ENCODE assay signal across 23 mouse cellular contexts in the genomic region with DNA sequence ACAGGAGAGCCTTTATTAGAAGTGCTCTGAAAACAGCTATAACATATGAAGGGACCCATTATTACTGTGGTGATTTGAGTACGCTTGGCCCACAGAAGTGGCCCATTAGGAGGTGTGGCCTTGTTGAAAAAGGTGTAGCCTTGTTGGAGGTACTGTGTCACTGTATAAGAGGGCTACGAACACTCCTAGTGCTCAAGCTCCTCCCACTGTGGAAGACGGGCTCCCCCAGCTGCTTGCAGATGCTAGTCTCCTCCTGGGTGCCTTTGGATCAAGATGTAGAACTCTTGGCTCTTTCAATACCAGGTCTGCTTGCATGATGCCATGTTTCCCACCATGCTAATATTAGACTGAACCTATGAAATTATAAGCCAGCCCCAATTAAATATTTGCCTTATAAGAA.
DNase-seq lines count a peak whose midpoint lies in the region; TF ChIP-seq lines count a peak whose summit lies in the region.
"Had no signal": no experiment of that assay in that cellular context is flagged by ENCODE, and none has a peak within 500 bp of the region (broad histone marks: within the 10 kb centered on the region; RNA-seq: fewer than 3 reads in every experiment).

No protein-coding gene starts in this region.

- H3K4me3 ChIP-seq in gastrocnemius, adult 2 months: no peak overlapping the region
- no peak overlapping the region for H3K4me3 ChIP-seq in left cerebral cortex, adult 2 months
- H3K4me3 ChIP-seq in thymus, adult 2 months (ENCODE audit: control insufficient read depth, insufficient read depth, low read length): no peak overlapping the region
- H3K4me3 ChIP-seq: embryonic facial prominence, embryonic 13.5 days; forebrain, embryonic 12.5 days; heart, embryonic 15.5 days; hindbrain, embryonic 15.5 days had no signal

- H3K4me1 ChIP-seq in thymus, adult 2 months (replicated peaks; ENCODE audit: control insufficient read depth, insufficient read depth, low read length): no peaks in the 10 kb centered on the region
- H3K4me1 ChIP-seq: embryonic facial prominence, embryonic 13.5 days had no signal

- intact Hi-C loops in gastrocnemius, adult 2 months (cut with DNase I): no loop called here
- intact Hi-C loops in left cerebral cortex, adult 2 months (cut with DNase I): no loop called here
- intact Hi-C loops in left cerebral cortex, postnatal 36 days (cut with DNase I): no loop called here

- no peak for DNase-seq in gastrocnemius, adult 2 months
- DNase-seq in gastrocnemius, postnatal 4 days (ENCODE audit: low spot score in 2 of 2): no peak
- DNase-seq in left cerebral cortex, adult 2 months (ENCODE audit: extremely low spot score in 1 of 2, low spot score in 2 of 2): no peak
- DNase-seq in left cerebral cortex, postnatal 36 days (ENCODE audit: low spot score in 2 of 2): no peak
- peak; percentile 15 for DNase-seq in thymus, adult 2 months
- no peak for DNase-seq in thymus, postnatal 0 days (ENCODE audit: low spot score)
- DNase-seq in T-cell, adult 2 months (ENCODE audit: low spot score): peak; percentile 12
- no peak for DNase-seq in testis, postnatal 10 days (ENCODE audit: low spot score)
- DNase-seq: adrenal gland, adult 2 months; adrenal gland, postnatal 25 days; cerebellum, adult 18-20 months; cerebellum, adult 9-11 months; cerebellum, postnatal 36 days; forebrain, postnatal 0 days; gastrocnemius, postnatal 25 days; heart, adult 18-20 months; heart, postnatal 36 days had no signal

- H3K27me3 ChIP-seq in thymus, adult 2 months (ENCODE audit: control insufficient read depth, insufficient read depth, low read length): no peaks in the 10 kb centered on the region
- H3K27me3 ChIP-seq: CH12.LX; embryonic facial prominence, embryonic 13.5 days; forebrain, embryonic 12.5 days; heart, embryonic 15.5 days; hindbrain, embryonic 15.5 days; Patski had no signal

- 96% methylated on average over 3 of the region's 3 CpGs for WGBS in thymus, adult 2 months

- H3K27ac ChIP-seq in gastrocnemius, adult 2 months: no peak overlapping the region
- H3K27ac ChIP-seq in left cerebral cortex, adult 2 months: no peak overlapping the region
- no peak overlapping the region for H3K27ac ChIP-seq in thymus, adult 2 months (ENCODE audit: control insufficient read depth, insufficient read depth, low read length)
- H3K27ac ChIP-seq: embryonic facial prominence, embryonic 13.5 days; forebrain, embryonic 12.5 days; heart, embryonic 15.5 days; hindbrain, embryonic 15.5 days had no signal

- TF ChIP-seq POLR2A in thymus, adult 2 months (IDR thresholded peaks at IDR 0.05; ENCODE audit: control insufficient read depth, extremely low read depth, insufficient read depth, low read length, poor library complexity): no peak

- peak; percentile 30; the same call in 1 of the 2 replicates for TF ChIP-seq CTCF in gastrocnemius, adult 2 months (IDR thresholded peaks at IDR 0.05)
- peak; percentile 29 for TF ChIP-seq CTCF in left cerebral cortex, adult 2 months (IDR thresholded peaks at IDR 0.05)
- no peak for TF ChIP-seq CTCF in thymus, adult 2 months (IDR thresholded peaks at IDR 0.05; ENCODE audit: borderline replicate concordance, control insufficient read depth, extremely low read depth, insufficient read depth, low read length, poor library complexity)

- H3K36me3 ChIP-seq in thymus, adult 2 months (ENCODE audit: control insufficient read depth, insufficient read depth, low read length): no peaks in the 10 kb centered on the region

Comparison
In these comparisons a context has a peak if more than half of its experiments do, and no peak if none do; other contexts are left out.
1. DNase-seq: peak in thymus, adult 2 months (single experiment) and T-cell, adult 2 months (single experiment); none in gastrocnemius, adult 2 months (single experiment), gastrocnemius, postnatal 4 days (0 of 2), left cerebral cortex, adult 2 months (0 of 2), left cerebral cortex, postnatal 36 days (0 of 2), thymus, postnatal 0 days (single experiment) and testis, postnatal 10 days (single experiment).